Mouse (Mus musculus) left cerebral cortex, adult 2 months (tissue): ENCODE results near the gene Kng1. TPM values are rescaled to one million over a fixed set of nuclear protein-coding genes. Genes with fewer than 3 reads are reported as not detected.
"Not testable (repeated sequence)": the region's sequence is repeated elsewhere in the genome, so short reads cannot be mapped to it uniquely, and the experiment has no call there.

ENCODE experiments used
- DNase-seq, 2 experiments: peaks; one replicate each; pipeline ENCODE4 v3.0.0; 2021 to 2022; ENCODE audit warnings: low spot score in 2 of 2, mixed read lengths in 1 of 2; ENCODE audit errors: extremely low spot score in 1 of 2
- H3K27ac ChIP-seq: fragments of 200-600 bp; 2 replicates; pipeline ENCODE4 v1.8.1; 2022
- H3K4me3 ChIP-seq: fragments of 200-600 bp; 2 replicates; pipeline ENCODE4 v1.8.1; 2022
- CTCF ChIP-seq: fragments of 200-600 bp; IDR thresholded peaks from 2 replicates; pipeline ENCODE4 v1.8.1; 2022; ENCODE audit warnings: antibody characterized with exemption, mild to moderate bottlenecking, moderate library complexity
- intact Hi-C: fragments of 180-260 bp; cut with DNase I; formaldehyde crosslinking; loops from one replicate; pipeline ENCODE4 v1.15.1; 2025
- long read RNA-seq, 2 experiments: library from polyadenylated mRNA; stranded (forward); transcript quantifications; one replicate each; pipeline ENCODE4 v2.0.0; 2021; ENCODE audit warnings: borderline mapping rate in 2 of 2
- total RNA-seq, 2 experiments: library from RNA; stranded (reverse); gene quantifications; 2 replicates each; pipeline ENCODE4 v1.2.3; 2021

Gene Kng1
- total RNA-seq: not detected
- long read RNA-seq, experiment 1: 0 reads
- long read RNA-seq, experiment 2, partial matches to known transcripts: 0 of 1 reads
- long read RNA-seq, experiment 2, other reads (novel, unspliced or antisense): 1 of 1 reads

DNA sequence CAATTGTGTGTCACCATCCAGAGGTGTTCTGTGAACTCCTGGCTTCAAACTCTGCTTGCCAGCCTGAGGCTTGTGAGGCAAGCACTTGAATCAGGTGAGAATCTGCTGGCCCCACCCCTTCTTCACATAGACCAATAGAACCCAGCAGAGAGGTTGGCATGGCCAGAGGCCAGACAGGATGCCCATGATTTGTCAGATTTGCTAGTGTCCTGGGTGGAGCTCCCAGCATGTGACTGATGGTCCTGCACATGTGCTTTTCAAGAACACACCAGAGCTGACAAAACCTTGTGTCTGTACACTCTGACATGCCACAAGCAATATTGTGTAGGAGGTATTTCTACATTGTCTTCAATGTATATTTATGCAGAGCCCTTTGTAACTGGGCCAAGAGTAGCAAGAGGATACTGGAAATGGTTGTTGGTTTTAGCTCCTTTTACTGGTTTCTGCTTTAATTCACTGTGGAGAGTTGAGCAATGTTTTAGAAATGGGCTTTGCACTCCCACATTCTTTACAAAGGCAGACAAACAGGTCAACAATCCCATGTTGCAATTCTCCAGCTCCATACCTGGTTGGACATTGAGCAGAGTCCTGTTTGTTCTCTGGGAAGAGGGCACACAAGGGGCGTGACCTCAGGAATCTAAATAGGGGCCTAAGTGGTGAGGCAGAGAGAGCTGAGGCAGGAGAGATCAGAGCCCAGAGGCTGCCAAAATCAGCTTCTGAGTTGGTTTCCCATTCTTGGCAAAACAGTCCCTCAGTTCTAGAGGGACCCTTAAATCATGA lies at the start of gene Kng1:
Gene Kng1, plus strand, starts transcription at position 198 of the 780 bp plus-strand sequence.
- DNase-seq, intact Hi-C loops, H3K4me3 ChIP-seq, H3K27ac ChIP-seq: not testable (repeated sequence)

DNA sequence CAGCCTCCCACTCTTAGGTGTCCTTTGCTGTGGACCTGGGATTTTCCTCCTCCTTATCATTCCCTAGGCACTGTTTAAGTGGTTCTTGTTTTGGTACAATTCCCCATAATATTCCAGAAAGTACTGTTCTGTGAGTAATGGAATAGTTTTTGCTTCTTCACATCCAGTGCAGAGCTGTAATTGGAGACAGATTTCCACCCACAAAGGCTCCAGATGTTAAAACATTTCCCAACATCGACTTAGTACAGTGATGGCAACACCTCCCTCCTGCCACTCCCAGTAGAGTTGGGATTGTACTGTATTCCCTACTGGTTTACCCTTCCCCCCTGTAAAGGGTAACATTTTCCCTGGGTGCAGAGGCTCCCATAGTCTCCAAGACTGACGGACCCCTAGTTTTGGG lies 43.9 kb upstream of the Kng1 start:
- H3K27ac ChIP-seq, DNase-seq: not testable (repeated sequence)

DNA sequence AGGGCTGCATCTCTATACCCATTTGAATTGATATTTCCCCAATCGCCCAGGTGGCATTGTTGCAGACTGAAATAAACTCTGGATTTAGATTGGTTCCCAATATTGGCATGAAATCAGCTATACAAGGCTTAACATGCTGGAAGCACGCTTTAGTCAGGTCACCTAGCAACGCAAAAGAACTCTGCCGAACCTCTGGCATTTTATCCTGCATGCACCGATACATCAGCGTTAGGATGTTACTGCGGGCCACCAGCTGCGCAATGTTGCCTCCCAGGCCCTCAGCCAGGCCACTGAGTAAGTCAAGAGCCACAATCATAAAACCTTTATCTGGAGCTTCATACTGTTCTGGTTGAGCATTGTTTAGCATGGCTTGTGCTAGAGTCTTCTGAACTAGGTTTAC lies 43.0 kb upstream of the Kng1 start:
- intact Hi-C loops, DNase-seq: not testable (repeated sequence)

More for the DNA sequence above, 43.9 kb upstream of the Kng1 start:
- intact Hi-C loops, H3K4me3 ChIP-seq: not testable (repeated sequence)

DNA sequence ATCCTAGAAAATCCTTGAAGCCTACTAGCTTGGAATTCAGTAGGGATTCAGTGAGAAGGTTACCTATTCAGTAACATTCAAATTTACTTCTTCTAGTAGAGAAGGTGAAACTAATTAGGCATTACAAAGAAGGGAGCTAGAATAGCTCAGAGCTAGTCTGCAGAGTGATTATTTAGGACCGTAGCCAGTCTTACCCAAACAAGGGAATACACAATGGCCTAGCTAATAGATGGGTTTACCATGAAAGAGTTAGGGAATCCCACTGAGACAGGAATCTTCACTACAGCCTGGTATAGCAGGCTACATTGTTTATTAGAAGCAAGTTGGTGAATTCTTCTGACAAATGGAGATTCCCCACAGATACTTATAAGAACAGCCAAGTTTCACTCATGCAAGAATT lies 37.1 kb upstream of the Kng1 start:
- intact Hi-C loops, H3K4me3 ChIP-seq, H3K27ac ChIP-seq, DNase-seq: not testable (repeated sequence)

More for the DNA sequence above, 43.0 kb upstream of the Kng1 start:
- H3K27ac ChIP-seq, H3K4me3 ChIP-seq: not testable (repeated sequence)

DNA sequence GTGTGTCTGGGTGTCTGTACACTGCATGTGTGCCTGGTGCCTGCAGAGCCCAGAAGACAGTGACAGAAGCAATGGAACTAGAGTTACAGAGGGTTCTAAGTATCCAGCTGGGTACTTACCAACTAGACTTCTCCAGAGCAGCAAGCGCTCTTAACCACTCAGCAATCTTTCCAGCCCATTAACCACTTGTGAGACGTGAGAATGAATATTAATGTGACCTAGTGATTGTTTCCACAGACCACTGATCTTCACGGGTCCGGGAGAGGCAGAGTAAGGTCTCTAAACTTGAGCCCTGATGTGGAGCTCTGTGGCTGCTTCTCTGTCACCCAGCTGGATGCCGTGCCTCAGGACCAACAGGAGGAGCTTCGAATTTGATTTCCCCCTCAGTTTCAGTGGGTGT lies 32.6 kb upstream of the Kng1 start:
- no peak overlapping the region for H3K27ac ChIP-seq
- no peak overlapping the region for H3K4me3 ChIP-seq
- intact Hi-C loops: no loop called here
- no peak for DNase-seq
- TF ChIP-seq CTCF: no peak

DNA sequence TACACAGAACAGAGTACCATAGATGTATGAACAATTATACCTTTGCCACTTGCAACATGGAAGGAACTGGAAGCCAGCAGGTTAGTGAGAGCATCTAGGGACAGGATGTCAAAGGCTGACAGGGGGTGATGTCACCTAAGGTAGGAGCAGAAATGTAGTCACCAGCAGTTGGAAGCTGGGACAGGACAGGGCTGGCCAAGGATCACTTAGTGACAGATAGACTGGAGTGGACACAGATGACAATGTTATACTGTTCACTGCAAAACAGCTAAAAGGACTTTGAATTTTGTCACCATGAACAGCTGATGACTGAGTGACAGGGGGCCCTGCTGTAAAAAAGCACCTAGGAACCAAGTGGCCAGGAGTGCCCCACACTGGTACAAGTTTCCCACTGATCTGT lies 31.1 kb upstream of the Kng1 start:
- H3K27ac ChIP-seq: no peak overlapping the region
- no peak for DNase-seq
- intact Hi-C loops: no loop called here
- no peak for TF ChIP-seq CTCF
- no peak overlapping the region for H3K4me3 ChIP-seq

DNA sequence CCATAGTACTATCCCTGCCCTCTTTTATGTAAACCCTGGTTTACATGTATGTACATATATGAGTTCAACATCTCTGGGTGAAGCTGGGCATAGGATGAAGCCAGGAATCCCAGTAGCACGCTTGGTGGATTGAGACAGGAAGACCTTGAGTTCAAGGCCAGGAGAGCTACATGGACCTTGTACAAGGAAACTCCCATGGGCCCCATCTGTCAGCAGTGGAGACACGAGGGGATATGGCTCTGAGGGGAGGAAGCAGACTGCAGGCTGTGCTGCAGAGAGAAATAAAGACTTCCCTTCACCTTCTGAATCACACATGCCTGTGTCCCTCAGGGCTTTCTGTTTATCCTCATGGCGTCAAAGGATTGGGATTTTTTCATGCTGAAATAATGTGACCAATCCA lies 30.3 kb upstream of the Kng1 start:
- H3K27ac ChIP-seq, DNase-seq, H3K4me3 ChIP-seq, intact Hi-C loops: not testable (repeated sequence)

DNA sequence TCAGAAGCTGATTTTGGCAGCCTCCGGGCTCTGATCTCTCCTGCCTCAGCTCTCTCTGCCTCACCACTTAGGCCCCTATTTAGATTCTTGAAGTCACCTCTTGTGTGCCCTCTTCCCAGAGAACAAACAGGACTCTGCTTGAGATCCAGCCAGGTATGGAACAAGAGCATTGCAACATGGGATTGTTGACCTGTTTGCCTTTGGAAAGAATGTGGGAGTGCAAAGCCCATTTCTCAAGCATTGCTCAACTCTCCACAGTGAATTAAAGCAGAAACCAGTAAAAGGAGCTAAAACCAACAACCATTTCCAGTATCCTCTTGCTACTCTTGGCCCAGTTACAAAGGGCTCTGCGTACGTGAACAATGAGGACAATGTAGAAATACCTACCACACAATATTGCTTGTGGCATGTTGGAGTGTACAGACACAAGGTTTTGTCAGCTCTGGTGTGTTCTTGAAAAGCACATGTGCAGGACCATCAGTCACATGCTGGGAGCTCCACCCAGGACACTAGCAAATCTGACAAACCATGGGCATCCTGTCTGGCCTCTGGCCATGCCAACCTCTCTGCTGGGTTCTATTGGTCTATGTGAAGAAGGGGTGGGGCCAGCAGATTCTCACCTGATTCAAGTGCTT lies 28.6 kb upstream of the Kng1 start, which contains the start of gene Kng2:
Gene Kng2, minus strand, starts transcription at position 517 of the 635 bp plus-strand sequence.
- H3K27ac ChIP-seq, intact Hi-C loops, H3K4me3 ChIP-seq, DNase-seq: not testable (repeated sequence)

DNA sequence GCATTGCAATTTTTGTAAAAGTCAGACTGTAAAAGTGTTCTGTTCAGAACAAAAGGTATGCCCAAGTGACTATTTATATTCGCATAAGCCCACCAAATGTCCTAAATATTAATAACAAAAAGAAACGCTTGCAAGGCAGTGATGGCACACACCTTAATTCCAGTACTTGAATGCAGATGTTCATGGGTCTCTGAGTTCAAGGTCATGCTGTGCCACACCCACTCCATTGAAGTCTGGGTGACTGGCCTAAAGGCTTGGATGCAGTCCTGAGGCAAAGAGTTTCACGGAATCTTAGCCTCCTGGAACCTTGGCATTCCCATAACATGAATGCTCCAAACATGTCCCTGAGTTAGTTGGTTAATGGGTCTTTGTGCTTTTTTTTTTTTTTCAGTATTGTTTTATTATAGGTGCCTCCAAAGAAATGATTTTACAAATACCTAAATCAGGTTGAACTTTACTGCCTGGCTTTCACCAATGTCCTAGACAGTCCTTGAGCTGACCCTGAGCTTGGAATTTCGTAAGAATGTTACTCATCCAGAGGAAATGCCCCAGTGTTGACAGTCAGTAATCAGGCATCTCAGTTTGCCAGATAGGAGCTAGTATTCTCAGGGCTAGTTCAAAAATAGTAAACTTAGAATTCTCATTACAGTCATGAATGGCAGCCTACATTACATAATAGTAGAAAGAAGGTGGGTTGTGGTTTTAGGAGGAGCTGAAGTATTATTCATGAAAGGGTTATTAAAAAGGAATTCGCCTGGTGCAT lies 26.8 kb upstream of the Kng1 start:
- DNase-seq: no peak
- no peak overlapping the region for H3K27ac ChIP-seq
- H3K4me3 ChIP-seq: no peak overlapping the region
- TF ChIP-seq CTCF: no peak
- intact Hi-C loops: no loop called here

DNA sequence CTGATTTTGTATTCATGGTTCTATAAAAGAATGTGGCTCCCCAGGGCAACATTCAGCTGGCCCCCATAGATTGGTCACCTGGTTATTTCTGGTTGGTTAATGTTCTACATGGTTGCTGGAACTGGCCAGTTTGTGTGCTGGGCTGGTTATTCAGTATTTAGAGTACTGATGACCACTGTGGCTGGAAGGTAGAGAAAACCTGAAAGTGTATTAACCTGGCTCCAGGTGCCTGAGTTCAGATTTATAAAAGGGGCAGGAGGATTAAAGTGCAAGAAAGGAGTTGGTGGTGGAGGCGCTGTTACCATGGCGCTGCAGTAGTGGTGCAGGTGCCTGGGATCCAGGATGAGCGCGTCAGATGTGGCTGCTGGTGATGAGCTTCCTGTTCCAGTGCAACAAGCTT lies 24.0 kb upstream of the Kng1 start:
- H3K4me3 ChIP-seq: no peak overlapping the region
- TF ChIP-seq CTCF: no peak
- no peak overlapping the region for H3K27ac ChIP-seq

DNA sequence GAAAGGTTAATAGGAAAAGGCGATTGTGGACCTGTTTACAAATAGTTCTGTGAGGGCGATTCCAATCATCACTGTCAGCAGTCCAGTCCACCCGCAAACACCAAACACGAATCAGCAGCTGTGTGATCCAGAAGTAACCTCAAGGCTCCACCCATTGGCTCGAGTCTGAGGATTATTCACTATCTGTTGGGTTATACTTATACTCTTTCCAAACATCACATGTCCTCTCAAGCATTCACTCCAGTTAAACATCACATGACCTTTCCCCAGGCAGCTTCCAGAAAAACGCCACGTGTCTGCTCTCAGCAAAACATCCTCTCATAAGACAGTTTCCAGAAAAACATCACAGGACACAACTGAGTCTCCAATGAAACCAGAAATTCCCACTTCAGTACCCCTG lies 19.9 kb upstream of the Kng1 start:
- H3K4me3 ChIP-seq: no peak overlapping the region
- intact Hi-C loops: no loop called here
- TF ChIP-seq CTCF: no peak
- no peak for DNase-seq
- H3K27ac ChIP-seq: no peak overlapping the region

More for the DNA sequence above, 24.0 kb upstream of the Kng1 start:
- intact Hi-C loops: no loop called here
- DNase-seq: no peak

DNA sequence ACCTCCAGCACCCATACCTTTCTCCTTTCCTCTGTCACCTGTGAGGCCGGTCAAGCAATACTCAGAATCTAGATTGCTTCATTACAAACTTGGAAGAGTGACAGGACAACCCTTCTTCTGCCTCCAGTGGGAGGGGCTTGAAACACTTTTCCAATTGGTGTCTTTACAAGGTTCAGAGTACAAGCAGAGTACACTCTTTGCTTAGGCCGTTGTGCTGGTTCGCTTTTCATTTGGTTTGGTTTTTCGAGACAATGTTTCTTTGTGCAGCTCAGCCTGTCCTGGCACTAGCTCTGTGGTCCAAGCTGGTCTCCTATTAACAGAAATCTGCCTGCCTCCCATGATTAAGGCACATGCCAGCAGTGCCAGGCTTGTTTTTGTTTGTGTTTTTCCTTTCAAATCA lies 18.4 kb upstream of the Kng1 start:
- intact Hi-C loops: no loop called here

More for the DNA sequence above, 18.4 kb upstream of the Kng1 start:
- H3K27ac ChIP-seq: no peak overlapping the region
- H3K4me3 ChIP-seq: no peak overlapping the region
- no peak for TF ChIP-seq CTCF
- no peak for DNase-seq
